ENCODE assay signal across 8 mouse cellular contexts in genomic region chr14:54479451-54479920, GRCm38 (mm10). TPM values are rescaled to one million over a fixed set of nuclear protein-coding genes. Genes with fewer than 3 reads are reported as not detected.
DNase-seq lines count a peak whose midpoint lies in the region; ATAC-seq lines count a peak whose summit lies in the region.

No protein-coding gene starts in this region.

- H3K4me3 ChIP-seq in hindbrain, embryonic 14.5 days (replicated peaks; ENCODE audit: low read length), result peak overlapping the region; percentile 21
- H3K4me3 ChIP-seq in liver, embryonic 11.5 days (ENCODE audit: low read depth, low read length), result peak overlapping the region; percentile 43
- H3K4me3 ChIP-seq in neural tube, embryonic 11.5 days (ENCODE audit: low read depth, low read length), result peak overlapping the region; percentile 31

- no peaks in the 10 kb centered on the region for H3K36me3 ChIP-seq in hindbrain, embryonic 14.5 days (replicated peaks; ENCODE audit: control insufficient read depth, insufficient read depth)
- H3K36me3 ChIP-seq in liver, embryonic 11.5 days (ENCODE audit: control insufficient read depth, insufficient read depth, low read length), result no peaks in the 10 kb centered on the region
- H3K36me3 ChIP-seq in neural tube, embryonic 11.5 days (ENCODE audit: control insufficient read depth, insufficient read depth, low read length), result no peaks in the 10 kb centered on the region

- H3K9me3 ChIP-seq in hindbrain, embryonic 14.5 days (ENCODE audit: control insufficient read depth, low read length), result no peaks in the 10 kb centered on the region
- H3K9me3 ChIP-seq in liver, embryonic 11.5 days (ENCODE audit: control insufficient read depth, low read length), result no peaks in the 10 kb centered on the region
- H3K9me3 ChIP-seq in neural tube, embryonic 11.5 days (ENCODE audit: control insufficient read depth, low read length), result peaks cover 2% of the 10 kb centered on the region; the same call in 1 of the 2 replicates

- no peak overlapping the region for H3K27ac ChIP-seq in hindbrain, embryonic 14.5 days
- H3K27ac ChIP-seq in liver, embryonic 11.5 days (ENCODE audit: low read depth, low read length), result no peak overlapping the region
- H3K27ac ChIP-seq in neural tube, embryonic 11.5 days (ENCODE audit: low read depth, low read length), result no peak overlapping the region

- H3K4me2 ChIP-seq in hindbrain, embryonic 14.5 days (replicated peaks), result peak overlapping the region; percentile 47
- peak overlapping the region; percentile 73 for H3K4me2 ChIP-seq in liver, embryonic 11.5 days
- peak overlapping the region; percentile 43 for H3K4me2 ChIP-seq in neural tube, embryonic 11.5 days (ENCODE audit: low read depth)

- WGBS in hindbrain, embryonic 14.5 days, result 3% methylated on average over 40 of the region's 40 CpGs
- 2% methylated on average over 40 of the region's 40 CpGs for WGBS in liver, embryonic 11.5 days
- 1% methylated on average over 40 of the region's 40 CpGs for WGBS in neural tube, embryonic 11.5 days

- no peak for ATAC-seq in hindbrain, embryonic 14.5 days (ENCODE audit: low FRiP score)
- ATAC-seq in liver, embryonic 11.5 days (replicated peaks; ENCODE audit: low FRiP score), result no peak; the same call in 1 of the 2 replicates
- no peak for ATAC-seq in neural tube, embryonic 11.5 days (ENCODE audit: insufficient read depth, low FRiP score, low TSS enrichment)

- peaks cover 29% of the 10 kb centered on the region for H3K4me1 ChIP-seq in hindbrain, embryonic 14.5 days (replicated peaks; ENCODE audit: control insufficient read depth, insufficient read depth, low read length)
- peaks cover 9% of the 10 kb centered on the region for H3K4me1 ChIP-seq in liver, embryonic 11.5 days (replicated peaks; ENCODE audit: control insufficient read depth, insufficient read depth, low read length)
- peaks cover 4% of the 10 kb centered on the region for H3K4me1 ChIP-seq in neural tube, embryonic 11.5 days (ENCODE audit: control insufficient read depth, insufficient read depth, low read length)

- intact Hi-C loops in left cerebral cortex, postnatal 4 days (cut with DNase I), result no loop called here
- intact Hi-C loops in left cerebral cortex, postnatal 36 days (cut with DNase I), result no loop called here

- no peaks in the 10 kb centered on the region for H3K27me3 ChIP-seq in hindbrain, embryonic 14.5 days (ENCODE audit: control insufficient read depth, insufficient read depth, low read length)
- peaks cover 69% of the 10 kb centered on the region for H3K27me3 ChIP-seq in liver, embryonic 11.5 days (replicated peaks; ENCODE audit: control insufficient read depth, insufficient read depth, low read length)
- peaks cover 9% of the 10 kb centered on the region; the same call in 1 of the 2 replicates for H3K27me3 ChIP-seq in neural tube, embryonic 11.5 days (ENCODE audit: control insufficient read depth, insufficient read depth, low read length)

- H3K9ac ChIP-seq in hindbrain, embryonic 14.5 days, result peak overlapping the region; percentile 39
- H3K9ac ChIP-seq in liver, embryonic 11.5 days (ENCODE audit: low read depth, low read length), result no peak overlapping the region
- H3K9ac ChIP-seq in neural tube, embryonic 11.5 days (ENCODE audit: low read length), result peak overlapping the region; percentile 33

- peak; percentile 33 for DNase-seq in left cerebral cortex, postnatal 4 days
- DNase-seq in left cerebral cortex, postnatal 36 days (ENCODE audit: low spot score in 2 of 2), result no peak
- peak; percentile 90 for DNase-seq in embryo, embryonic 10 days (ENCODE audit: low spot score)
- no peak for DNase-seq in hindbrain, embryonic 14.5 days (ENCODE audit: low spot score)
- DNase-seq in liver, embryonic 11.5 days (ENCODE audit: low spot score), result no peak
- peak; percentile 47 for DNase-seq in neural tube, embryonic 11.5 days (ENCODE audit: low spot score)
- no peak for DNase-seq in adipocyte (ENCODE audit: low spot score)
- DNase-seq in right cerebral cortex, postnatal 25 days, result no peak

RNA-seq across cellular contexts. Expression of gene Rem2, which starts 3.6 kb away (rescaled TPM):
- 10 to 100 TPM; 15.0 to 17.2 TPM for total RNA-seq in left cerebral cortex, postnatal 4 days (2021)
- total RNA-seq in left cerebral cortex, postnatal 36 days (2021), result 1 to 10 TPM; 7.0 to 7.7 TPM
- polyA plus RNA-seq in hindbrain, embryonic 14.5 days (2014; fragmentation: Nextera tagmentation; extraction: Ambion mirVana), result 32.5 and 41.1 TPM in 2 replicates
- polyA plus RNA-seq in liver, embryonic 11.5 days (2014; fragmentation: Nextera tagmentation; extraction: Ambion mirVana), result 0.29 and 0.78 TPM in 2 replicates
- 23.3 and 26.2 TPM in 2 replicates for polyA plus RNA-seq in neural tube, embryonic 11.5 days (2014; fragmentation: Nextera tagmentation; extraction: Ambion mirVana)

RNA-seq across cellular contexts. Expression of gene Lrp10, which starts 15.5 kb away (rescaled TPM):
- total RNA-seq in left cerebral cortex, postnatal 4 days (2021), result 10 to 100 TPM; 39.6 to 39.8 TPM
- total RNA-seq in left cerebral cortex, postnatal 36 days (2021), result 10 to 100 TPM; 24.1 to 24.4 TPM
- polyA plus RNA-seq in hindbrain, embryonic 14.5 days (2014; fragmentation: Nextera tagmentation; extraction: Ambion mirVana), result 29.2 and 30.8 TPM in 2 replicates
- 38.6 and 41.3 TPM in 2 replicates for polyA plus RNA-seq in liver, embryonic 11.5 days (2014; fragmentation: Nextera tagmentation; extraction: Ambion mirVana)
- 24.5 and 26.6 TPM in 2 replicates for polyA plus RNA-seq in neural tube, embryonic 11.5 days (2014; fragmentation: Nextera tagmentation; extraction: Ambion mirVana)

RNA-seq across cellular contexts. Expression of gene Prmt5, which starts 37.8 kb away (rescaled TPM):
- 10 to 100 TPM; 93.2 to 99.2 TPM for total RNA-seq in left cerebral cortex, postnatal 4 days (2021)
- total RNA-seq in left cerebral cortex, postnatal 36 days (2021), result 10 to 100 TPM; 47.7 to 58.0 TPM
- polyA plus RNA-seq in hindbrain, embryonic 14.5 days (2014; fragmentation: Nextera tagmentation; extraction: Ambion mirVana), result 90.0 and 99.7 TPM in 2 replicates
- polyA plus RNA-seq in liver, embryonic 11.5 days (2014; fragmentation: Nextera tagmentation; extraction: Ambion mirVana), result 98.0 and 108 TPM in 2 replicates
- polyA plus RNA-seq in neural tube, embryonic 11.5 days (2014; fragmentation: Nextera tagmentation; extraction: Ambion mirVana), result 124 and 126 TPM in 2 replicates

RNA-seq across cellular contexts. Expression of gene Mmp14, which starts 48.1 kb away (rescaled TPM):
- 10 to 100 TPM; 44.0 to 47.9 TPM for total RNA-seq in left cerebral cortex, postnatal 4 days (2021)
- 10 to 100 TPM in 1 of 2 experiments, 1 to 10 TPM in 1; 7.2 to 10.8 TPM for total RNA-seq in left cerebral cortex, postnatal 36 days (2021)
- polyA plus RNA-seq in hindbrain, embryonic 14.5 days (2014; fragmentation: Nextera tagmentation; extraction: Ambion mirVana), result 43.6 and 47.3 TPM in 2 replicates
- 56.6 and 57.6 TPM in 2 replicates for polyA plus RNA-seq in liver, embryonic 11.5 days (2014; fragmentation: Nextera tagmentation; extraction: Ambion mirVana)
- 69.6 and 70.6 TPM in 2 replicates for polyA plus RNA-seq in neural tube, embryonic 11.5 days (2014; fragmentation: Nextera tagmentation; extraction: Ambion mirVana)

RNA-seq across cellular contexts. Expression of gene Mrpl52, which starts 52.8 kb away (rescaled TPM):
- 100 to 1,000 TPM; 147 to 150 TPM for total RNA-seq in left cerebral cortex, postnatal 4 days (2021)
- total RNA-seq in left cerebral cortex, postnatal 36 days (2021), result 10 to 100 TPM; 84.6 to 88.0 TPM
- polyA plus RNA-seq in hindbrain, embryonic 14.5 days (2014; fragmentation: Nextera tagmentation; extraction: Ambion mirVana), result 245 and 308 TPM in 2 replicates
- polyA plus RNA-seq in liver, embryonic 11.5 days (2014; fragmentation: Nextera tagmentation; extraction: Ambion mirVana), result 309 and 329 TPM in 2 replicates
- 190 and 216 TPM in 2 replicates for polyA plus RNA-seq in neural tube, embryonic 11.5 days (2014; fragmentation: Nextera tagmentation; extraction: Ambion mirVana)

Comparison
In these comparisons a context has a peak if more than half of its experiments do, and no peak if none do; other contexts are left out.
1. DNase-seq: peak in left cerebral cortex, postnatal 4 days (single experiment), embryo, embryonic 10 days (single experiment) and neural tube, embryonic 11.5 days (single experiment); none in left cerebral cortex, postnatal 36 days (0 of 2), hindbrain, embryonic 14.5 days (single experiment), liver, embryonic 11.5 days (single experiment), adipocyte (single experiment) and right cerebral cortex, postnatal 25 days (single experiment).
2. RNA of gene Rem2, which starts 3.6 kb away (polyA plus RNA-seq): 32.5 to 41.1 TPM in hindbrain, embryonic 14.5 days and 23.3 to 26.2 TPM in neural tube, embryonic 11.5 days; 0.29 to 0.78 TPM in liver, embryonic 11.5 days; every median in the first group is over 10 times any median in the second.
3. Peak in every context shown above with its lines, with median percentiles within 50 percentile points of each other: H3K4me2 ChIP-seq and H3K4me3 ChIP-seq.